14 mouse cellular contexts compared by ENCODE assay signal in the genomic region with DNA sequence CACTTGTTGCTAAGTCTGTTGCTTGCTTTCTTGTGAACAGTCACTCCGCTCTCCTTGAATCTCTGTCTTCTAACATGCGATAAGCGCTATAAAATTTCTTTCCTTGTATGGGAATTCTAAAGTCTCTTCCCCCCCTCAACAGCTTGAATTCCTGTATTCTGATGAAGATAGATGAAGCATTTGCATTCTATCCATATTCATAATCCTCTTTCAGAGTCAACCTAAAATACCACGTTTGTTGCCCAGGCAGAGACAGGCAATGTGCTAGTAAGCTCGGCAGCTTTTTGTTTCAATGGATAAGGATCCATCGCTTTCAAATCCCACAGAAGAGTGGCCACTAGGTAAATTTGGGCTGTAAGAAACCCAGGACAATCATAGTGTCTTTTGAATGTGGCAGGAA.
"Had no signal": no experiment of that assay in that cellular context is flagged by ENCODE, and none has a peak within 500 bp of the region (broad histone marks: within the 10 kb centered on the region; RNA-seq: fewer than 3 reads in every experiment).

No protein-coding gene starts in this region.

- H3K4me2 ChIP-seq: limb, embryonic 12.5 days; liver, embryonic 13.5 days; lung, embryonic 15.5 days; midbrain, embryonic 12.5 days; stomach, embryonic 15.5 days had no signal

- H3K4me1 ChIP-seq: liver, embryonic 13.5 days; megakaryocyte, embryonic 14.5 days; stomach, embryonic 15.5 days had no signal

- H3K27me3 ChIP-seq: limb, embryonic 12.5 days; liver, embryonic 13.5 days; lung, embryonic 15.5 days; megakaryocyte, embryonic 14.5 days; midbrain, embryonic 12.5 days; stomach, embryonic 15.5 days had no signal

- H3K27ac ChIP-seq: limb, embryonic 12.5 days; liver, embryonic 13.5 days; lung, embryonic 15.5 days; macrophage; midbrain, embryonic 12.5 days; stomach, embryonic 15.5 days had no signal

- H3K4me3 ChIP-seq: limb, embryonic 12.5 days; liver, embryonic 13.5 days; lung, embryonic 15.5 days; megakaryocyte, embryonic 14.5 days; midbrain, embryonic 12.5 days; stomach, embryonic 15.5 days had no signal

- ATAC-seq: liver, postnatal 0 days had no signal

- H3K9me3 ChIP-seq: limb, embryonic 12.5 days; liver, embryonic 13.5 days; lung, embryonic 15.5 days; midbrain, embryonic 12.5 days; stomach, embryonic 15.5 days had no signal

- DNase-seq: kidney, adult 9 months; kidney, postnatal 14 days; liver; liver, embryonic 13.5 days; liver, postnatal 0 days; lung, postnatal 14 days; right cerebral cortex, postnatal 14 days; thymus, postnatal 36 days had no signal

- H3K9ac ChIP-seq: limb, embryonic 12.5 days; liver, embryonic 13.5 days; liver, postnatal 0 days; lung, embryonic 15.5 days; midbrain, embryonic 12.5 days; stomach, embryonic 15.5 days had no signal

- H3K36me3 ChIP-seq: limb, embryonic 12.5 days; liver, embryonic 13.5 days; lung, embryonic 15.5 days; midbrain, embryonic 12.5 days; stomach, embryonic 15.5 days had no signal
